In genomic region chr1:67038246-67038987, GRCm38 (mm10) we compare ENCODE assay signal across 8 mouse cellular contexts. TPM values are rescaled to one million over a fixed set of nuclear protein-coding genes. Genes with fewer than 3 reads are reported as not detected.
DNase-seq lines count a peak whose midpoint lies in the region; ATAC-seq and TF ChIP-seq lines count a peak whose summit lies in the region.

Gene Lancl1 (minus strand): TSS chr1:67038872.

- DNase-seq in A20 (ENCODE audit: low read depth, low spot score) (peak; percentile 90), liver (peak; percentile 90)
- peak; percentile 95 for DNase-seq in heart, embryonic 10.5 days (ENCODE audit: low spot score)
- DNase-seq in spleen, postnatal 4 days (ENCODE audit: low spot score in 2 of 2) = peak; percentile 86 to 93

- no peak for TF ChIP-seq CTCF in bone marrow macrophage, adult 2 months (IDR thresholded peaks at IDR 0.05; ENCODE audit: low read depth, low read length)
- no peak for TF ChIP-seq CTCF in embryonic fibroblast, embryonic 13.5 days (IDR thresholded peaks at IDR 0.05; ENCODE audit: borderline replicate concordance, insufficient read depth, low read length)

- H3K27me3 ChIP-seq in heart, embryonic 10.5 days (ENCODE audit: insufficient read depth, poor library complexity, severe bottlenecking) = no peaks in the 10 kb centered on the region
- H3K27me3 ChIP-seq in kidney, embryonic 15.5 days = no peaks in the 10 kb centered on the region

- peak within 1 kb of the TSS; percentile 79 for H3K4me2 ChIP-seq in kidney, embryonic 15.5 days

- under 1% methylated on average over 40 of the region's 47 CpGs for WGBS in heart, embryonic 10.5 days
- under 1% methylated on average over 38 of the region's 47 CpGs for WGBS in kidney, embryonic 15.5 days

- no peak for TF ChIP-seq POLR2A in bone marrow macrophage, adult 2 months (IDR thresholded peaks at IDR 0.05; ENCODE audit: borderline replicate concordance, low read depth, low read length)
- TF ChIP-seq POLR2A in embryonic fibroblast, embryonic 13.5 days (IDR thresholded peaks at IDR 0.05; ENCODE audit: low read depth, low read length) = peak; percentile 70

- H3K4me1 ChIP-seq in bone marrow macrophage, adult 2 months (ENCODE audit: control insufficient read depth, insufficient read depth, low read length) = peaks cover 11% of the 10 kb centered on the region
- H3K4me1 ChIP-seq in embryonic fibroblast, embryonic 13.5 days (ENCODE audit: control insufficient read depth, insufficient read depth, low read length) = no peaks in the 10 kb centered on the region; the same call in 1 of the 2 replicates
- peaks cover 6% of the 10 kb centered on the region; the same call in 1 of the 2 replicates for H3K4me1 ChIP-seq in heart, embryonic 10.5 days
- H3K4me1 ChIP-seq in kidney, embryonic 15.5 days = peaks cover 9% of the 10 kb centered on the region

- ATAC-seq in kidney, embryonic 15.5 days (replicated peaks; ENCODE audit: low FRiP score) = peak; percentile 98
- ATAC-seq in monocyte, adult 5-6 weeks (replicated peaks; ENCODE audit: insufficient number of reproducible peaks, low FRiP score, low TSS enrichment, poor library complexity, severe bottlenecking) = peak; percentile 95

- no peak within 1 kb of the TSS for H3K27ac ChIP-seq in bone marrow macrophage, adult 2 months (ENCODE audit: insufficient read depth, low read depth, low read length)
- H3K27ac ChIP-seq in embryonic fibroblast, embryonic 13.5 days (ENCODE audit: insufficient read depth, low read length) = no peak within 1 kb of the TSS
- H3K27ac ChIP-seq in heart, embryonic 10.5 days = peak within 1 kb of the TSS; percentile 87
- no peak within 1 kb of the TSS for H3K27ac ChIP-seq in kidney, embryonic 15.5 days

- H3K36me3 ChIP-seq in heart, embryonic 10.5 days = peaks cover 17% of the 10 kb centered on the region; the same call in 1 of the 2 replicates
- peaks cover 21% of the 10 kb centered on the region for H3K36me3 ChIP-seq in kidney, embryonic 15.5 days

- peak within 1 kb of the TSS; percentile 85 for H3K9ac ChIP-seq in kidney, embryonic 15.5 days

- H3K4me3 ChIP-seq in bone marrow macrophage, adult 2 months (ENCODE audit: insufficient read depth, low read length) = peak within 1 kb of the TSS; percentile 72
- H3K4me3 ChIP-seq in embryonic fibroblast, embryonic 13.5 days (ENCODE audit: insufficient read depth, low read length) = peak within 1 kb of the TSS; percentile 86
- peak within 1 kb of the TSS; percentile 91 for H3K4me3 ChIP-seq in heart, embryonic 10.5 days
- H3K4me3 ChIP-seq in kidney, embryonic 15.5 days (replicated peaks) = peak within 1 kb of the TSS; percentile 96

- H3K9me3 ChIP-seq in heart, embryonic 10.5 days = no peaks in the 10 kb centered on the region
- no peaks in the 10 kb centered on the region for H3K9me3 ChIP-seq in kidney, embryonic 15.5 days (replicated peaks)

RNA-seq across cellular contexts. Expression of gene Lancl1, which starts in this region (rescaled TPM):
- 25.3 and 25.5 TPM in 2 replicates for polyA plus RNA-seq in bone marrow macrophage, adult 2 months (2012; ENCODE audit: insufficient read depth, insufficient read length, missing spikeins)
- polyA plus RNA-seq in embryonic fibroblast, embryonic 13.5 days (2011; ENCODE audit: insufficient read length, low read depth, missing spikeins) = 31.7 and 43.2 TPM in 2 replicates
- 59.0 and 59.1 TPM in 2 replicates for polyA plus RNA-seq in heart, embryonic 10.5 days (2016; fragmentation: Nextera tagmentation; extraction: Ambion mirVana)
- 79.9 and 82.5 TPM in 2 replicates for polyA plus RNA-seq in kidney, embryonic 15.5 days (2015; fragmentation: Nextera tagmentation; extraction: Ambion mirVana)
- total RNA-seq in monocyte, adult 5-6 weeks (2017) = 15.7 to 19.4 TPM (median 16.9 TPM) in 3 replicates
